In the genomic region with DNA sequence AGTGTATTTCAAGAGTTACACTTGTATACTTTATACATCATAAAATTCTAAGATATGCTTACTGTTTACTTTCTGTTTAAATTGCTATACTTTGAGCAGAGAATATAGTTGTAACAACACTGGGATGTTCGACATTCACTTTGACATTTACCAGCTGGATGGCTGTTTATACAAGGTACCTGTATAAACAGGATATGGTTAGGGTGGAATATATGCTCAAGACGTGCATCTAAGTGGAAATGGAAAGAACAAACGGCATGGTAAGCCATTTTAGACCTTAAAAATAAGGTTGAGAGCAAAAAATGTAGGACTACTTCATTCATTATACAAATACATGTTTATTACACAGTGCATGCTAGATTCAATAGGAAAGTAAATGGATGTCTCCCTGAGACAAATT, we compare ENCODE assay signal across 20 mouse cellular contexts.
DNase-seq lines count a peak whose midpoint lies in the region; ATAC-seq lines count a peak whose summit lies in the region.
"Had no signal": no experiment of that assay in that cellular context is flagged by ENCODE, and none has a peak within 500 bp of the region (broad histone marks: within the 10 kb centered on the region; RNA-seq: fewer than 3 reads in every experiment).

No protein-coding gene starts in this region.

- ATAC-seq in activated CD4-positive, CD25-positive, alpha-beta regulatory T cell, adult 4 months: peak; percentile 71
- no peak for ATAC-seq in monocyte, adult 5-6 weeks (replicated peaks; ENCODE audit: insufficient number of reproducible peaks, low FRiP score, low TSS enrichment, poor library complexity, severe bottlenecking)
- ATAC-seq: forebrain, embryonic 14.5 days; forebrain, embryonic 16.5 days; Patski had no signal

- peak; percentile 17 for DNase-seq in CD4-positive helper T cell, adult 2 months (ENCODE audit: low read depth, low spot score)
- DNase-seq in CD4-positive, CD25-positive, alpha-beta regulatory T cell, adult 2 months (ENCODE audit: low read depth, low spot score): peak; percentile 37
- DNase-seq in naive thymus-derived CD4-positive, alpha-beta T cell, adult 2 months (ENCODE audit: low read depth): peak; percentile 54
- no peak for DNase-seq in lung, adult 18-20 months
- DNase-seq in kidney, postnatal 10 days: no peak
- DNase-seq: adrenal gland, adult 2 months; adrenal gland, postnatal 10 days; adrenal gland, postnatal 25 days; cerebellum, adult 11 months; cerebellum, adult 18-20 months; cerebellum, adult 8-10 months; cerebellum, adult 9-11 months; cerebellum, postnatal 14 days; cerebellum, postnatal 36 days; embryo, embryonic 11 days had no signal

Comparison
In these comparisons a context has a peak if more than half of its experiments do, and no peak if none do; other contexts are left out.
1. DNase-seq: peak in CD4-positive helper T cell, adult 2 months (single experiment), CD4-positive, CD25-positive, alpha-beta regulatory T cell, adult 2 months (single experiment) and naive thymus-derived CD4-positive, alpha-beta T cell, adult 2 months (single experiment); none in lung, adult 18-20 months (0 of 2) and kidney, postnatal 10 days (single experiment).